Mouse (Mus musculus) embryonic facial prominence, embryonic 11.5 days (tissue): ENCODE results near the gene 1700067K01Rik. TPM values are rescaled to one million over a fixed set of nuclear protein-coding genes. Genes with fewer than 3 reads are reported as not detected.
A peak's percentile ranks its signal among the peaks of the same experiment; 100 is the strongest.

Experiments
- ATAC-seq: fragments of 200-750 bp; cut with Nextera tagmentation; replicated peaks from 2 replicates; pipeline ENCODE4 v1.8.0; 2017; ENCODE audit warnings: low read depth; ENCODE audit not compliant: insufficient number of reproducible peaks, low FRiP score, low TSS enrichment
- DNase-seq: peaks from one replicate; pipeline ENCODE4 v3.0.0-alpha.2; 2015; ENCODE audit warnings: low spot score
- H3K27ac ChIP-seq: fragments of 300-500 bp; sonication (generic); replicated peaks from 2 replicates; pipeline ENCODE4 v1.5.1; 2014; ENCODE audit warnings: mild to moderate bottlenecking, low read depth, low read length, control low read depth
- H3K27me3 ChIP-seq: fragments of 300-500 bp; sonication (generic); 2 replicates; pipeline ENCODE4 v1.6.1; 2014; ENCODE audit warnings: mild to moderate bottlenecking, low read length, moderate library complexity, mixed read lengths; ENCODE audit not compliant: control insufficient read depth, insufficient read depth
- H3K36me3 ChIP-seq: fragments of 300-500 bp; sonication (generic); replicated peaks from 2 replicates; pipeline ENCODE4 v1.6.1; 2014; ENCODE audit warnings: low read depth, mild to moderate bottlenecking, low read length, moderate library complexity, mixed read lengths; ENCODE audit not compliant: control insufficient read depth, insufficient read depth
- H3K4me1 ChIP-seq: fragments of 300-500 bp; sonication (generic); 2 replicates; pipeline ENCODE4 v1.6.1; 2014; ENCODE audit warnings: low read length, mixed read lengths; ENCODE audit not compliant: control insufficient read depth, insufficient read depth
- H3K4me2 ChIP-seq: fragments of 300-500 bp; sonication (generic); 2 replicates; pipeline ENCODE4 v1.6.1; 2014; ENCODE audit warnings: low read depth, mild to moderate bottlenecking, control low read depth, low read length, moderate library complexity
- H3K4me3 ChIP-seq: fragments of 300-500 bp; sonication (generic); 2 replicates; pipeline ENCODE4 v1.5.1; 2014; ENCODE audit warnings: low read depth, low read length, control low read depth
- H3K9ac ChIP-seq: fragments of 300-500 bp; sonication (generic); replicated peaks from 2 replicates; pipeline ENCODE4 v1.6.1; 2014; ENCODE audit warnings: mild to moderate bottlenecking, control low read depth, low read length
- H3K9me3 ChIP-seq: fragments of 300-500 bp; sonication (generic); replicated peaks from 2 replicates; pipeline ENCODE4 v1.6.1; 2016; ENCODE audit warnings: mild to moderate bottlenecking, low read length, inconsistent platforms, mixed read lengths; ENCODE audit not compliant: control insufficient read depth
- WGBS: fragments of 180-500 bp; shearing (Covaris S2); extraction: QIAGEN DNeasy Blood & Tissue Kit; methylation state at CpG from one replicate; pipeline ENCODE4 v1.1.7; 2014; 5-methylcytosine and 5-hydroxymethylcytosine counted together
- polyA plus RNA-seq: library from polyadenylated mRNA; unstranded; fragments of >200 nt; fragmentation: Nextera tagmentation; extraction: Ambion mirVana; gene quantifications from 2 replicates; pipeline ENCODE4 v1.2.1, GENCODE M21; 2014

The 1700067K01Rik gene
- polyA plus RNA-seq = 0.29 and 0.85 TPM in 2 replicates

- Histone ChIP-seq H3K4me1 (peaks cover 6% of the 10 kb centered on the region), H3K9ac (0 out of 2 replicates have a peak within 1 kb of the TSS, but pooled peaks have one; percentile 33)
- 21% methylated on average over 57 of the region's 61 CpGs for WGBS
Measured at GRCm38 (mm10) chr8:84001281-84002000, at the start of gene 1700067K01Rik. Gene 1700067K01Rik (plus strand): TSS chr8:84001502.

GRCm38 (mm10) chr8:83954749-83955105 lies 46.6 kb upstream of the 1700067K01Rik start:
- H3K27ac ChIP-seq = no peak overlapping the region
- no peaks in the 10 kb centered on the region for H3K9me3 ChIP-seq
- peak overlapping the region; percentile 48 for H3K4me2 ChIP-seq
- 2% methylated on average over 14 of the region's 14 CpGs for WGBS
- H3K4me3 ChIP-seq = peak overlapping the region; percentile 46
- no peaks in the 10 kb centered on the region; the same call in 1 of the 2 replicates for H3K4me1 ChIP-seq
- no peaks in the 10 kb centered on the region for H3K27me3 ChIP-seq
- no peak for ATAC-seq
- no peak for DNase-seq
- no peaks in the 10 kb centered on the region for H3K36me3 ChIP-seq
- H3K9ac ChIP-seq = peak overlapping the region; percentile 37; the same call in 1 of the 2 replicates

More at GRCm38 (mm10) chr8:84001281-84002000, at the start of gene 1700067K01Rik:
- ATAC-seq (no peak), DNase-seq (no peak)
- Histone ChIP-seq H3K36me3 (no peaks in the 10 kb centered on the region; the same call in 1 of the 2 replicates), H3K4me2 (peak within 1 kb of the TSS; percentile 26; the same call in 1 of the 2 replicates), H3K9me3 (no peaks in the 10 kb centered on the region), H3K4me3 (peak within 1 kb of the TSS; percentile 13; the same call in 1 of the 2 replicates), H3K27ac (no peak within 1 kb of the TSS), H3K27me3 (no peaks in the 10 kb centered on the region; the same call in 1 of the 2 replicates)

- Histone ChIP-seq H3K4me2 (peak within 1 kb of the TSS; percentile 71), H3K27me3 (no peaks in the 10 kb centered on the region), H3K9me3 (no peaks in the 10 kb centered on the region), H3K4me3 (peak within 1 kb of the TSS; percentile 46), H3K27ac (no peak within 1 kb of the TSS), H3K9ac (peak within 1 kb of the TSS; percentile 56), H3K4me1 (no peaks in the 10 kb centered on the region; the same call in 1 of the 2 replicates), H3K36me3 (no peaks in the 10 kb centered on the region)
- DNase-seq (peak; percentile 100), ATAC-seq (peak; percentile 100)
- under 1% methylated on average over 75 of the region's 75 CpGs for WGBS
Measured at GRCm38 (mm10) chr8:83955106-83955957, 46.0 kb upstream of the 1700067K01Rik start, which contains the start of the genes Gm10644 and Asf1b. Gene Gm10644 (minus strand): TSS chr8:83955205. Gene Asf1b (plus strand): TSS chr8:83955507.

- Histone ChIP-seq H3K9ac (peak overlapping the region; percentile 56), H3K4me1 (no peaks in the 10 kb centered on the region; the same call in 1 of the 2 replicates), H3K27me3 (no peaks in the 10 kb centered on the region), H3K9me3 (no peaks in the 10 kb centered on the region), H3K36me3 (no peaks in the 10 kb centered on the region), H3K4me3 (peak overlapping the region; percentile 46), H3K4me2 (peak overlapping the region; percentile 71), H3K27ac (no peak overlapping the region)
- no peak for DNase-seq
- no peak for ATAC-seq
- 2% methylated on average over 15 of the region's 15 CpGs for WGBS
Measured at GRCm38 (mm10) chr8:83955958-83956218, 45.4 kb upstream of the 1700067K01Rik start.

GRCm38 (mm10) chr8:83956789-83957188 lies 44.5 kb upstream of the 1700067K01Rik start:
- Histone ChIP-seq H3K9me3 (no peaks in the 10 kb centered on the region), H3K4me3 (peak overlapping the region; percentile 46; the same call in 1 of the 2 replicates), H3K4me1 (no peaks in the 10 kb centered on the region; the same call in 1 of the 2 replicates), H3K36me3 (no peaks in the 10 kb centered on the region), H3K9ac (peak overlapping the region; percentile 56; the same call in 1 of the 2 replicates), H3K4me2 (no peak overlapping the region; the same call in 1 of the 2 replicates), H3K27me3 (no peaks in the 10 kb centered on the region), H3K27ac (no peak overlapping the region)
- WGBS = 41% methylated on average over 1 of the region's 1 CpGs
- ATAC-seq (no peak), DNase-seq (peak; percentile 22)

GRCm38 (mm10) chr8:83964015-83964765 lies 37.1 kb upstream of the 1700067K01Rik start:
- ATAC-seq = no peak
- no peak for DNase-seq
- H3K9ac ChIP-seq = no peak overlapping the region
- WGBS = 84% methylated on average over 5 of the region's 5 CpGs
- no peak overlapping the region for H3K4me2 ChIP-seq
- no peaks in the 10 kb centered on the region for H3K36me3 ChIP-seq
- H3K9me3 ChIP-seq = no peaks in the 10 kb centered on the region
- no peaks in the 10 kb centered on the region for H3K27me3 ChIP-seq
- no peak overlapping the region for H3K4me3 ChIP-seq
- no peak overlapping the region for H3K27ac ChIP-seq
- no peaks in the 10 kb centered on the region for H3K4me1 ChIP-seq

- no peak overlapping the region for H3K4me3 ChIP-seq
- peaks cover 3% of the 10 kb centered on the region; the same call in 1 of the 2 replicates for H3K36me3 ChIP-seq
- WGBS = 89% methylated on average over 7 of the region's 7 CpGs
Measured at GRCm38 (mm10) chr8:83967701-83968100, 33.6 kb upstream of the 1700067K01Rik start.

More at GRCm38 (mm10) chr8:83967701-83968100, 33.6 kb upstream of the 1700067K01Rik start:
- Histone ChIP-seq H3K9ac (no peak overlapping the region), H3K27ac (no peak overlapping the region), H3K4me1 (no peaks in the 10 kb centered on the region), H3K9me3 (no peaks in the 10 kb centered on the region), H3K4me2 (no peak overlapping the region), H3K27me3 (no peaks in the 10 kb centered on the region)
- no peak for DNase-seq
- ATAC-seq = no peak
